Mouse (Mus musculus) kidney, postnatal 14 days (tissue): ENCODE measurements around the gene Fam102b.
A peak's percentile ranks its signal among the peaks of the same experiment; 100 is the strongest.

ENCODE experiments used
- DNase-seq: peaks from one replicate; pipeline ENCODE4 v3.0.0; 2022; ENCODE audit warnings: mixed read lengths

Gene Fam102b

DNA sequence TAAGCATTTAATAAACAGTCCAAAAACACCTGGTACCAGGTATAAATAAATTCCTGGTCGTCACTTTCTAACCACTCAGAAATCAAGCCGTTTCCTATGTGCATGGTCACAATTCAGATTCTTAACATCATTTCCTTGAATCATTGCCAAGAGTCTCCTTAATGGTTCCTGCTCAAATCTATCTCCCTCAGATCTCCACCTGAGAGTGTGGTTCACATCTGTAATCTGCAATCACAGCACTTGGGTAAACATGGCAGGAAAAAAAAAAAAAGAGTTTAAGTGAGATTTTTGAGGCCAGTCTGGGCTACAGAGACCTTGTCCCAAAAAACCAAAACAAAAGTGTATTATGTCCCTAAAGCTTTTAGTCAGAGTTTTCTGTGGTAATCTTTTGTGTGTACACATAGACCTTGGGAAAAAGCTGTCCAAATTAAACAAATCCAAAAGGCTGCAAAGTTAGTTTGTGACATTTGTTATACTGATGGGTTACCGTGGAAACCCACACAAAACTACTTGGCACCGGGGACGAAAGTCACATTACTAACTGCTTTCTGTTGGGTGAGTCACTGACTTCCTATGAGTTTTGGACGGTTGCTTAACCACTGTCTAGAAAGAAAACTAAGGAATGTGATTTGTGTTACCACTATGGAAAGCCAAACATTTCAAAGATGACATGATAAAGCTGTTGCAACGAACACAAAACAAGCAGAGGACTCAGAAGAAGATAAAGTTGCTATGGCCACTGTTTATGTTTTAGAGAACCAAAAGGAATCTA, 16.7 kb downstream of the Fam102b start:
- DNase-seq, result peak; percentile 51

DNA sequence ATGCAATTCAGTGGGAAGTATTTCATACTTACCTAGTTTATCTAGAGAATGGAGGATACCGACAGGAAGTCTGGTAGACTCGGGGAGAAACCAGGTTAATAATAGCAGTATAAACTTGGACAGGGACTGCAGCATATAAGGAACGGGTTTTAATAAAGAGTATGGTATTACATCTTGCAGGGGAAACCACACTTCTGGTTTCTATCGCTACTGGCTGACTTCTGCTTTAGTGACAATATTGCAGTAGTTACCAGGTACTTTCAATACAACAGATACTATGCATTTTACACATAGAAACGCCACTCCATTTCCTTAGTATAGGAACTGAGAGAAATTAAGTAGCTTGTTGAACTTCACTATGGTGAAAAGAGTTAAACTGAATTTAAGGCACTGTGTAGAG, 19.2 kb downstream of the Fam102b start:
- DNase-seq, result no peak

DNA sequence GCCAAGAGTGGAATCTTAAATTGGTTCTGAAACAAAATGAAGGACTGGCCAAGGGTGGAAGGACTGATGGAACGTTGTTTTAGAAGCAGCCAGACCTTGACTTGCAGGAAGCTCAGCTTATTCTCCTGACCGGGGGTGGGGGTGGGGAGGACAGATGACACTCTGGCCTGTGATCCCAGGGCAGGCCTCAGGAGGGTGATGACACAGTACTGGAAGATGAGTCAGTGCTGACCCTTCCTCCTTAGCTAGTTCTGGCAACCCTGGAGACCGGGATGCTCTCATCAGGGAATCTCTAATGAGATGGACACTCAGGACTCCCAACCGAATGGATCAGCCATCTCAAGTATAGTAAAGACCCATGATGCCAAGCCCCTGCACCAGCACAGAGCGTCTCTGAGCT, 21.6 kb downstream of the Fam102b start:
- DNase-seq, result no peak

DNA sequence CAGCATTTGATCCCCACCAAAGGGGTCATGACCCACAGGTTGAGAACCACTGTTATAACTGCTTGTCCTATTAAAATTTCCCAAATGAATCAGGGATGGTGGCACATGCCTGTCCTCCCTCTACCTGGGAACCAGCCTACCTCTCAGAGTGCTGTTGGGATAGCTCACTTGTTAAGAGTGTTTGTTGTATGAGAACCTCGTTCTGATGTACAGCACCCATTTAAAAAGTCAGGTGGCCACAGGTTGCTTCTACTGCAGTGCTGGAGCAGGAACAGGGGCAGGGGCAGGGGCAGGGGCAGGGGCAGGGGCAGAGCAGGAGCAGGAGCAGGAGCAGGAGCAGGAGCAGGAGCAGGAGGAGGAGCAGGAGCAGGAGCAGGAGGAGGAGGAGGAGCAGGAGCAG, 28.2 kb downstream of the Fam102b start:
- DNase-seq, result no peak

DNA sequence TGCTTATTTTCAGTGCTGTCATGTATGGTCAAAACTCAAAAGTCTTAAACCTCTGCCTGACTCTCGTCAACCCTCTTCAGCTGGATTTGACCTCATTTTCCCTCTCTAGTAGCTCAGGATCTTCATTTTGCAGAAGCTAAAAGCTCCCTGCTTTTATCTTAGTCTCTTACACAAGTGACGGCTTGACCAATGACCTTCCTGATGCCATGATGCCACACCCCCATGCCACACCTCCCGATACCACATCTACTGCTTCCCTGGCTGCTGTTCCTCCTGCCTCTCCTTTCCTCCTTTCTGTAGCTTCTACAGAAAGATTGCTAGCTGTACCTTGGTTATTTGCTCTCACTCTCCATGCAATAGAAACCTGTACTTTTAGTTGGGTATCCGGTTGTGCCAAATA, 29.6 kb downstream of the Fam102b start:
- no peak for DNase-seq

DNA sequence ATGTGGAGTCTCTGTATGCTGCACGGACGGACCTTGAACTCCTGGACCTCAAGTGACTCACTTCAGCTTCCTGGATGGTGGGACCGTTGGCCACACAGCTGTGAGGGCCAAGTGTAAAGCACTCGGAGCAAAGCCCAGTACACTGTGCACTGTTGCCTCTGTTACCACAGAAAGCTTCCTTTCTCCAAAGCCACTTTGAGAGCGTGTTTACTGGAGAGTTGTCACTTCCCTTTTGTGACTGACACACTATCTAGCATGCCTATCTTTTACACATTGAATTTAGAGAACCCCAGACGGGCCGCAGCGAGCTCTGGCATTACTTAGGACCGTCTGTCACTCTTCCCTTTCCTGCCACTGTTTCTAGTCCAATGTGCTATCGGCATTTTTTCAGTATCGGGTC, 30.1 kb downstream of the Fam102b start:
- no peak for DNase-seq

DNA sequence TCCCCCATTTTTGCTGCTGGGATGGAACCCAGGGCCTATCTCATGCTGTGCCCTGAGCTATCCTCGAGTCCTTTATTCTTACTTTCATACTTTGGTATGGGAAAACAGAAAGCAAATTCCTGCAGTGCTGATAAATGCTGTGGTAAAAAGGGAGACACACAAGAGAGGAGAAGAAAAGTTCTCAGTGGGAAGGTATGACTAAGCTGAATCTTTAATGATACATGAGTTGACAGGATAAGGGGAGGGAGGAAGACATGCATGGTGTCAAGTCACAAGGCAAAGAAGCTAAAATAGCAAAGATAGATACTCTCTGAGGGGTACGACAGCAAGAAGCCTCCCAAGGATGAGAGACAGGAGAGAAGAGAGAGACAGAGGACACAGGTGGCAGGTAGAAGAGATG, 32.0 kb downstream of the Fam102b start:
- DNase-seq, result no peak

DNA sequence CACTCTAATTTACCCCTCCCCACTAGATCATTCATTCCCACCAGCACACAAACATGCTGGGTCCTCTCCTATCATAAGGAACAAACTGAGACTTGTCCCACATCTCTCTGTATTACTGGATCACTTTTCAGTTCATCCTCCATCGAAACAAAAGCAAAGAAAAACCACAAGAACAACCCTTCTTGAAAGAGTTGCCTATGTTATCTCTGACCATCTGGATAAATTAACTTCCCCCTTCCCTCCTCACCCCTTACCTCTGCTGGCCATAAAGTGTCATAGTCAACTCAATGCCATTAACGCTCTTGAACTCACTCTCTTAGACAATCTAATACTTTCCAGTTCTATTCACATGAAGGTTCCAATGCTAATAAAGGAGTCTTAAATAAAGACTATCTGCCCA, 32.9 kb downstream of the Fam102b start:
- no peak for DNase-seq

DNA sequence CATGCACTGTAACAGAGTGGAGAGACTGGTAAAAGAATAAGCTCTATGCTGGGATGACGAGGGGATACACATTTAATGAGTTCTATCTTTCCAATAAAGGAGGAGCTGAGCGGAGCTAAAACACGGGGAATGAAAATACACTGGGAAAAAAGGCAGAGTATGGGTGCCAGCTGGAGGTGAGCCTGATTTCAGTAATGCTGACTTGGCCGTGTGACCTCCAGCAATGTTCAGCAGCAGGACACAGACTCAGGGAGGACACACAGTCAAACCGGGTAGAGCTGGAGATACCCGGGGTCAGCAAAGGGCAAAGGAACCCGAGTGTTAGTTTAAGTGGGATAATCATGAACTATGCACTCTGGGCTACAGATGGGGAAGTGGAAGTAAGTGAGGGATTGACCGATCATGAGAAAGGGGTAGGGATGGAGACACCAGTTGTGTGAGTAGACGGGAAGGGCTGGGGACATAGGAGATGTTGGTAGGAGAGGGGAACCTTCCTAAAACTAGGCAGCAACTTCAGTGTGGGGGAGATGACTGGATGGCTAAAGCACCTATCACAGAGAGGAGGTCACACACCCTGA, 37.3 kb downstream of the Fam102b start:
- DNase-seq, result no peak

DNA sequence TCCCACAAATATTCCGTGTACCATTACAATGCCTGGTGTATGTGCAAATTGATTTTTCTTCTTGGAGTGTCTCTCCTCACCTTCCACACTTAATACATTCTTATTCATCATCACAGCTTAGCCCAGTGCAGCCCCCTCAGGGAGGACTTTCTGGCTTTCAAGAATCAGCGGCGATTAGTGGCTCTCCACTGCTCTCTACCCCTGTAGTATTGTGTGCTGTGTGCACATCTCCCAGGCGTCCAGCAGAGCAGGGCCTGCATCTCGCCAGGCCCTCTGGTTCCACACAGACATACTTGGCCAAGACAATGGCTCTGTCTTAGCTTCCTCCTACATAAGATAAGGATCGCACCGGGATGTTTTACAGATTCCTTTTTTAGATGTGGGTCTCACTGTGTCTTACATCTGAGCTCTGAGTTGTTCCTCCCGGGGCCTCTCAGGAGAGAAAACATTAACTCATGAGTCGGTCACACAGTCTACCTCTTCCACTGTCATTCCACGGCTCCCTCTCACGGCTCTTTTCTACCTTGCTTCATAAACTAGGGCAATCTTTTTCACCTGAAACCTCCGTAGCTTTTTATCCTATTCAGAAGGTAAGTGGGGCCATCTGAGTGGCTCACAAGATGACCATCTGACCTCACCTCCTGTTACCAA, 40.3 kb downstream of the Fam102b start:
- no peak for DNase-seq

DNA sequence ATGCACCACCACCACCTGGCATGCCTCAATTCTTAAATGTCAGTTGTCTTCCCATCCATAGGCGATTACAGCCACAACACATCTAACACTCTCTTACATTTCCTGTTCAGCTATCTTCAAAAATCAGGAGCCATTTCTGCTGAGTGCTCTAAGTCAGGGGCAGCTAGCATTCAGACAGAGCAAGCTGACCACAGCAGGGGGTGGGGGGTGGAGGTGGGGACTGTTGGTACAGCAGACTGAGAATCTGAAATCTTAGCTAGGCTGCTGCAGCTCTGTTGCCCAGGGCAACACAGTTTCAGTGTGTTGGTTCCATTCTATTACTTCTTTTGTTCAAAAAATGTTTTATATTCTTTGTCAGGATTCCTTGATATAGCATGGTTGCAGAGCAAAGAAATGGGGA, 40.9 kb downstream of the Fam102b start:
- no peak for DNase-seq

DNA sequence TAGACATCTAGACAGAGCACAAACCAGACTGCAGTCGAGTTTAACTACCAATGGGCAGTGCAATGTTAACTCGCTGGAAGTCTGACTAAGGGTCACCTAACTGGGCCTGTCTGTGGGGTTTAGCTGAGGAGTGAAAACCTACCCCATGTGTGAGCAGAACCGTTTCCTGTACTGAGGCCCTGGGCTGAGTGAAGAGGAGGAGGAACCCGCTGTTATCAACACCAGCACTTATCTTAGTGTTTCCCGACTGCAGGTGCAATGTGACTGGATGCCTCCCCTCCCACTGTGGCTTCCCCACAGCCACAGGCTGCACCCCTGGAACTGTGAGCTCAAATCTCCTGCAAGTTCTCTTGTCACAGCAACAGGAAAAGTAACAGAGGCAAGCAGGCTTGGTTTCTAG, 43.4 kb downstream of the Fam102b start:
- no peak for DNase-seq

DNA sequence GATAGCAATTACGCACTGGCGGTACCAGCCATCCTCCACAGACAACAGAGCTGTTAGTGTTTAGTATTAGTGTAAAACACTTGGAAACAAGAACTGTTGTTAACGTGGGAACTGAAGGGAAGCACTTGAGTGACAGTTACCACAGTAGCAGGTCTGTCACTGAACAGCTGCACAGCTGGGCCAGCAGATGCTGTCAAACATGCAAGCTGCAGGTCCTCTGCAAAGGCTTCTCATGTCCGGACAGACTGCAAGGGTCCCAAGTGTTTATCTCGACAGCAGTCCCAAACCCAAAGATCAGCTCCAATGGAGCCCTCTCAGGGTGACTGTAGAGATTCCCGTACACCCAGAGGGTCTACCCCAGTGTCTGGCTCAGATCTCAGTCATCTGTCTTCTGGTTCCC, 45.5 kb downstream of the Fam102b start:
- DNase-seq, result no peak

DNA sequence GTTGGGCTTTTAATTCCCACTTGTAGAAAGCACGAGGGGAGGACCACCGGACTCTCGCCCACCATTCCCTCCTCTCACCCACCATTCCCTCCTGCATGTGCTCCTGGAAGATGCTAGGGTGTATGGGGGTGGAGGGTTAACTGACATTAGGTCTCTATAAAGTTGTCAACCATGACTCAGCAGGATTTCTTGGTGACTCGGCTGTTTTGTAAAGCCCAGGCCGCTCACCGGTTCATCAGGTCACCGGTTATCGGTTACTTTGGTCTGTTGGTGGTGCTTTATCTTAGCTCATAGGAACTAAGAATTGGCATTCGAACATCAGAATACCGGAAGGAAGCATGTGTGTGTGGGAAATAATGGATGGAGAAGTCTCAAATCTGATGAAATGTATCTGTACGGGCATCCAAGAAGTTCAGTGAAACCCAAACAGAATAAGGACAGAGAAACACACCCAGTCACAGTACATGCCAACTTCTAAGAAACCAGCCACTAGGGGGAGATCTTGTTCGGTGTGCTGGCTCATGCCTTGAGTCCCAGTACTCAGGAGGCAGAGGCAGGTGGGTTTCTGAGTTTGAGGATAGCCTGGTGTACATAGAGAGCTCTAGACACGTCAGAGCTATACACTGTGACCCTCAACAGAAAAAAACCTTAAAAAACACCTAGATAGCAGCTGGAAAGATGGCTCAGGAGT, 49.9 kb downstream of the Fam102b start:
- no peak for DNase-seq

DNA sequence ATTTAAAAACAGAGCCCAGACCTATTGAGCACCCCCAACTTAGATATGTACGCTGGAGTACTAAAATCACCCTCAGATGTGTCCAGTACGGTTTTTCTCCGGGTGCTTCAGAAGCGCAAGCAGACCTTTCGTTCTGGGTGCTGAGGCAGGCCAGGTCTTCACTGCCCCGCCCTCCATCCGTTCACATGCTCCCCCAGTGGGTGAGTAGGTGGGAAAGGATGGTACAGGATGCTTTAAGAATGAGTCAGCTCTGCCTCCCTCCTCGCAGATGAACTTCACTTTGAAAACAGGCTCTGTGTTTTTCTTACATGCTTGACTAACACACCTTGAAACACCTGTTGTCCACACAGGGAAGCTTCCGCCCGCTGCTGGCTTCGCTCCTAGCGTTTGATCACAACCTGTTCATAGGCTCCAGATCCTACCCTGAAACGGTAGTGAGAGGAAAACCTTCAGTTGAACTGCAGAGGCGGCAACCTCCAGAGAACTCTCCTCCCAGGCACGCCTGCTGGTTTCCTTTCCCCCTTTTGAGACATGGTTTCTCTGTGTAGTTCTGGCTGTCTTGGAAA, 52.4 kb downstream of the Fam102b start:
- DNase-seq, result no peak

DNA sequence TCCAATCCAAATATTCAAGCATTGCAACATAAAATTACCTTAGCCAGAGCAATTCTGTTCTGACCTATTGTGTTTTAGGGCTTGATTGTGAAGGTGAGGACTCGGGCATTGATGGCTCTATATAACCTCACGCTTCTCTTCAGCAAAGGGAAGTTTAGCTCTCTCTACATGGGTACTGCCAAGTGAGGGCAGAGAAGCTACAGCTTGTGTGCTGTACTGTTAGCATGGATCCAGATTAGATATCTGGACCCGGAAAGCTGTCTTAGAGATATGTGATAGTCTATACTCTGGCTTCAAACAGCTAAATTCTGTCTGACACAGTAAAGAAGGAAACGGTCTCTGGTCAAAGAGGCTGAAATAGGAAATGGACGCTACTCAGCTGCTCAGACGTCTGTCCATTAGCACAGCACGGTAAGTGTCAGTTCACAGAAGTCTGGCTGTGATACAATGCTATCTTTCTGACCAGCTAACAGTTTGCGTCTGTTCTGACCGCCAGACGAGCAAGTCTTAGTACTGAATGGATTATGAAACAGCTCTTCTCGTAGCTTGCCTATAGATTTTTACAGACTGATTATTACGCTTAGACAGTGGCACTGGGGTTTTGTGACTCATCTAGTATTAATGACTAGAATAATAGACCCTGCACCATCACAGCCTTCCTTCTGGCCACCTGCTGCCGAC, 53.3 kb downstream of the Fam102b start:
- no peak for DNase-seq

DNA sequence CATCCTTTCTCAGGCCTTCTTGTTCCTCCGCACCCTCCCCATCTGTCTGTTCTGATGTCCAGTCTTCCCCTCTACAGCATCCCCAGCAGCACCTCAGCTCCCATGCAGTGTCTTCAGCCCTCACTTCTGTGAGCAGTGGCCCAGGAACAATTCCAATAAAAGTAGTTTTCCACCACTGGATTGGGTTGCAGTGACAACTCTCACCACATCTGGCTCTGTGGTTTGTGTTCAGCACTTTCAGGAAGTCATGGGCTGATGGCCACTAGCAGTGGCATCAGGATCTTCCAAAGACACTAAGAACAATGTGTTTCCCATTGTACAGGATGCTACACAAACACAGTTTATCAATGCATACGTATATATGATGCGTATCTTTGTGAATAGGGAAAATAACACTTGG, 61.4 kb downstream of the Fam102b start:
- no peak for DNase-seq

DNA sequence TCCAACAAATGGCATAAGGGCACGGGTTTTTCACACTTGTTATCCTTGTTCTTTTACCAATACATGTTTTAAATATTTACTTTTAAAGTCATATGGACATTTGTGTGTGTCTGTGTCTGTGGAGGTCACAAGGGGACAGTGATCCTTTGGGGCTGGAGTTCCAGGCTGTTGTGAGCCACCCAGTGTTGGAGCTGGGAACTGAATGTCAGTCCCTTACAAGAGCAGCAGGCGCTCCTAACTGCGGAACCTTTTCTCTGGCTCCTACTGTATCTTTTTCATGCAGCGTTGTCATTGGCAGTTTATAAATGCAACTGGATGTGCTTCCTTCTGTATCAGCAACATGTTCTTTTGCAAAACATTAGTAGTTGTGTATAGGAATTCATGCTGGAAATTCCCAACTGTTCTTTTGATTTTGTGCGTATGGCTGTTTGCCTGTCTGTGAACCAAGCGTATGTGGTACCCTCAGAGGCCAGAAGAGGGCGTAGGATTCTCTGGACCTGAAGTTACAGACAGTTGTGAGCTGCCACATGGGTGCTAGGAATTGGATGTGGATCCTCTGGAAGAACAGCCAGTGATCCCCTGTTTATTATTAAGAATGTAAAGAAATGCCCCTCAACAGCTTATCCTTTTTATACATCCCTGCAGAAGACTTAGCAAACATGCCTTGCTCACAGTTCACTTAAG, 62.9 kb downstream of the Fam102b start:
- no peak for DNase-seq

DNA sequence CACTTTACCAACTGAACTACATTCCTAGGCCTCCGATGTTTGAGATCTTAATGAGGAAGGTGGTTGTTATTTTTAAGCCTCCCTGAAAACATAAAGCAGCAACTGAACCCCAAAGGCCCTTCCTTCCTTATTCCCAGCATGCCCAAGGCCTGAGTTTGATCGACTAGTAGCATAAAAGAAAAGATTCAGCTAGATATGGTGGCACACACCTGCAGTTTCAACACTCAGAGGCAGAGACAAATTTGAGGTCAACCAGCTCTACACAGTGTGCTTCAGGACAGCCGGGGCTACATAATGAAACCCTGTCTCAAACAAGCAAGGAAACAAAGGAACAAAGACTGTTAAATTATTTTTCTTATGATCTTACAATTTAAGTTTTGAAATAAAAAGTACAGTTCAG, 63.6 kb downstream of the Fam102b start:
- no peak for DNase-seq

DNA sequence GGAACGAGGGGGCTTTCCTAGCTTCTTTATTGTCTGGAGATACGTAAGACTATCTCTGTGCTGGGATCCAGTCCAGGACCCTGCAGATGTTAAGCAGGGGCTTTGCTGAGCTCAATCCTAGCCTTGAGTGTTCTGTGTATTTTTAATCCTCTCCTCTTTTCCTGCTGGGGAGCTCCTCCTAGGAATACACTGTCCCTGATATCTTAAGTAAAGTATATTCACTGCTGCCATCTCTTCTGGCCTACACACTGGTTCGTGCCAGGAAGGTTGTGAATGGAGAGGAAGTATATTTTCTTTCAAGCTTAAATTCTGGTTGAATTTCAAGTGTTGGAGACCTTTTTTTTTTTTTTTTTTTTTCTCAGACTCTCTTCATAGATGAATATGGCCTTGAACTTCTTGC, 64.1 kb downstream of the Fam102b start:
- no peak for DNase-seq

DNA sequence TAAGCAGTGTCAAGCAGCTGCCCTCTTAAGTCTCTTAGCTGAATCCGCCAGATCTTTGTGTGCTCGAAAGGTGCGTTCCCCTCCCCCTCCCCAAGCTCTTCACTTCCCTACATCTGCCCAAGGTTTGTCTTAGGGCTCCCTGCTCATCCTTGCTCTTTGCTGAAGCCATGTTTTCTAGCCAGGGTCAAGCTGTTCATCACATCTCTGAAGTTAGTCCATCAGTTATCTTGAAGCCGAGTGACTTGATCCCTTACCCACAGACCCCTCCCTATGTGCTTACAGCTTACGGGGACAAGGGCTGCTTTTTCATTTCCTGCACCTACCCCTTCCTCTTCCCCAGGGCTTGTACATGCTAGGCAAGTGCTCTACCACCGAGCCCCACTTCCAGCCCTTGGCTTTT, 65.8 kb downstream of the Fam102b start:
- no peak for DNase-seq

DNA sequence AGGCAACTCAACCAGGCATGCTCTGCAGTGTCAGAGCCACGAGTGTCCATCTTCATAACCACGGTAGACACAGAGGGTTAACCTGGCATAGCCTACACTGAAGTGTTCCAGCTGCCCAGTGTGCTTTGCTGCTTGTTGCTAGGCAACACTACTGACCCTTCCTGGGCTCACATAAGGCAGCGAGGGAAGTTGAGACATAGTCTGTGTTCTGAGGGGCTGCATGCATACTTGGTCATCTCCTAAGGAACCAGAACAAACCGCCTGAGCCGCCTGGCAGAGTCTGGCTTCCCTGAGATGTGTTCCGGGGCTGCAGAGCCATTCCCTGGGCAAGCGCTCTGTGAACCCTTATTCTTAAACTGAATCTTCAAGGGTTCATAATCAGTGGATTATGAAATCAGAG, 66.2 kb downstream of the Fam102b start:
- no peak for DNase-seq
